8 mouse cellular contexts compared by ENCODE assay signal in the genomic region with DNA sequence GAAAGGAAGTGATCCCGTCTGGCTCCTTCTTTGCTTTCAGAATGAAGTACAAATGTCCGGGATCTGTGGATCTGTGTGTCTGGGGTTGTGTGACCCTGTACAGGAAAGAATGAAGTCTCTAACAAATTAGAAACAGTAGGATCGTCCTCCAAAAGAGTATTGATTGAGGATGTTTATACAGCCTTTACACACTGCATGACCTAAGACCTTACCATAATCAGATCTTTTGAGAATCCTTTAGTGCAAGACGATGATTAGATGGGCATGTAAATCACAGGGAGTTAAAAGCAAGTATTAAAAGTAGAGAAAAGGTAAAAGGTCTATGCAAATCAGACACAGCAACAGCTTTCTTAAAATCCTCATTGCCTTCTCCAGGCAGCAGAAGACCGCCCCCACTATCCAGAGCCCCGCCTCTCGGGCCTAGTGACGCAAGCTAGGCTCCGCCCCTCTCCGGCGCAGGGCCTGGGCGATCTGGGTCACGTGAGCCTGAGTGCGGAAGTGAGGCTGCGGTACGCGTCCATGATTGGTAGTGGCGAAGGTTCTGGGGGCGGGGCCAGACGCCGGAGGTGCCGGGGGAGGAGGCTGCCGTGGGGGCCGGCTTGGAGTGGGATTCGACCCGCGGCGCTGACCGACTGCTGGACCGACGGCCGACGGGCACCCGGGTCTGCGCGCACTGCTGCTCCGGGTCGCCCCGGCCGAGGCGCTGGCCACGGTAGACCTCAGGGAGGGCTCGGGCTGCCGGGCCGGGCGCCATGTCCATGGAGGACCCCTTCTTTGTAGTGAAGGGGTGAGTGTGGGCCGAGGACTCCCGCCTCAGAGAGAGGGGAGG. TPM values are rescaled to one million over a fixed set of nuclear protein-coding genes. Genes with fewer than 3 reads are reported as not detected.
DNase-seq lines count a peak whose midpoint lies in the region; ATAC-seq lines count a peak whose summit lies in the region.

Gene Stx6, plus strand, starts transcription at position 575 of the 829 bp plus-strand sequence.

- peak within 1 kb of the TSS; percentile 72 for H3K4me2 ChIP-seq in forebrain, embryonic 11.5 days (ENCODE audit: low read depth, low read length, severe bottlenecking)
- peak within 1 kb of the TSS; percentile 88 for H3K4me2 ChIP-seq in heart, embryonic 16.5 days (ENCODE audit: low read depth, low read length)
- H3K4me2 ChIP-seq in liver, embryonic 15.5 days: peak within 1 kb of the TSS; percentile 98
- H3K4me2 ChIP-seq in neural tube, embryonic 12.5 days (replicated peaks): peak within 1 kb of the TSS; percentile 62

- DNase-seq in CD8-positive naive resting alpha-beta T cell, adult 2 months (ENCODE audit: low read depth in 2 of 2, low spot score in 2 of 2): peak; percentile 98 to 99
- DNase-seq in c-Kit-positive CD71-negative TER-119-negative erythroid progenitor cells, embryonic 14.5 days (ENCODE audit: low read depth): peak; percentile 97
- peak; percentile 99 for DNase-seq in forebrain, embryonic 11.5 days (ENCODE audit: low spot score)
- DNase-seq in kidney, postnatal 36 days: peak; percentile 99 to 100
- peak; percentile 95 for DNase-seq in telencephalon, adult 2 months (ENCODE audit: low read depth, low spot score)

- H3K9me3 ChIP-seq in forebrain, embryonic 11.5 days (ENCODE audit: control insufficient read depth, low read length): no peaks in the 10 kb centered on the region
- H3K9me3 ChIP-seq in heart, embryonic 16.5 days (replicated peaks; ENCODE audit: control insufficient read depth, low read length): no peaks in the 10 kb centered on the region
- H3K9me3 ChIP-seq in liver, embryonic 15.5 days (replicated peaks): no peaks in the 10 kb centered on the region
- no peaks in the 10 kb centered on the region for H3K9me3 ChIP-seq in neural tube, embryonic 12.5 days

- ATAC-seq in forebrain, embryonic 11.5 days (replicated peaks; ENCODE audit: low FRiP score): peak; percentile 99
- ATAC-seq in heart, embryonic 16.5 days (replicated peaks; ENCODE audit: extremely low read depth, insufficient read depth, low FRiP score): peak; percentile 97
- ATAC-seq in liver, embryonic 15.5 days (ENCODE audit: insufficient read depth): peak; percentile 98
- peak; percentile 98 for ATAC-seq in neural tube, embryonic 12.5 days (ENCODE audit: low FRiP score, low read depth)

- H3K27me3 ChIP-seq in forebrain, embryonic 11.5 days (ENCODE audit: control insufficient read depth, insufficient read depth, low read length): no peaks in the 10 kb centered on the region
- no peaks in the 10 kb centered on the region for H3K27me3 ChIP-seq in heart, embryonic 16.5 days (ENCODE audit: control insufficient read depth, insufficient read depth, low read length)
- peaks cover 6% of the 10 kb centered on the region; the same call in 1 of the 2 replicates for H3K27me3 ChIP-seq in liver, embryonic 15.5 days
- no peaks in the 10 kb centered on the region for H3K27me3 ChIP-seq in neural tube, embryonic 12.5 days (replicated peaks)

- peak within 1 kb of the TSS; percentile 96 for H3K4me3 ChIP-seq in forebrain, embryonic 11.5 days (ENCODE audit: low read depth, low read length)
- H3K4me3 ChIP-seq in heart, embryonic 16.5 days (ENCODE audit: low read length): peak within 1 kb of the TSS; percentile 99
- peak within 1 kb of the TSS; percentile 79 for H3K4me3 ChIP-seq in liver, embryonic 15.5 days (replicated peaks)
- H3K4me3 ChIP-seq in neural tube, embryonic 12.5 days: peak within 1 kb of the TSS; percentile 85

- H3K4me1 ChIP-seq in forebrain, embryonic 11.5 days (replicated peaks; ENCODE audit: control insufficient read depth, insufficient read depth, low read length): peaks cover 2% of the 10 kb centered on the region; the same call in 1 of the 2 replicates
- peaks cover 6% of the 10 kb centered on the region for H3K4me1 ChIP-seq in heart, embryonic 16.5 days (ENCODE audit: control insufficient read depth, insufficient read depth, low read length)
- H3K4me1 ChIP-seq in liver, embryonic 15.5 days (replicated peaks): peaks cover 28% of the 10 kb centered on the region
- H3K4me1 ChIP-seq in neural tube, embryonic 12.5 days: 0 out of 2 replicates have a peak, but pooled peaks cover 7% of the 10 kb centered on the region

- H3K36me3 ChIP-seq in forebrain, embryonic 11.5 days (ENCODE audit: control insufficient read depth, insufficient read depth, low read length): no peaks in the 10 kb centered on the region
- H3K36me3 ChIP-seq in heart, embryonic 16.5 days (ENCODE audit: control insufficient read depth, insufficient read depth): no peaks in the 10 kb centered on the region
- H3K36me3 ChIP-seq in liver, embryonic 15.5 days (replicated peaks): no peaks in the 10 kb centered on the region
- H3K36me3 ChIP-seq in neural tube, embryonic 12.5 days: no peaks in the 10 kb centered on the region

- peak within 1 kb of the TSS; percentile 66 for H3K27ac ChIP-seq in forebrain, embryonic 11.5 days (ENCODE audit: low read depth, low read length)
- H3K27ac ChIP-seq in heart, embryonic 16.5 days (ENCODE audit: low read length): peak within 1 kb of the TSS; percentile 90
- H3K27ac ChIP-seq in liver, embryonic 15.5 days (replicated peaks): 0 out of 2 replicates have a peak within 1 kb of the TSS, but pooled peaks have one; percentile 29
- peak within 1 kb of the TSS; percentile 75 for H3K27ac ChIP-seq in neural tube, embryonic 12.5 days

- 3% methylated on average over 43 of the region's 48 CpGs for WGBS in forebrain, embryonic 11.5 days
- WGBS in heart, embryonic 16.5 days: 3% methylated on average over 48 of the region's 48 CpGs
- WGBS in liver, embryonic 15.5 days (ENCODE audit: insufficient replicate concordance): 2% methylated on average over 48 of the region's 48 CpGs
- 3% methylated on average over 48 of the region's 48 CpGs for WGBS in neural tube, embryonic 12.5 days

- peak within 1 kb of the TSS; percentile 93 for H3K9ac ChIP-seq in forebrain, embryonic 11.5 days (ENCODE audit: low read length)
- H3K9ac ChIP-seq in heart, embryonic 16.5 days (ENCODE audit: low read length): peak within 1 kb of the TSS; percentile 95
- peak within 1 kb of the TSS; percentile 75 for H3K9ac ChIP-seq in liver, embryonic 15.5 days
- peak within 1 kb of the TSS; percentile 92 for H3K9ac ChIP-seq in neural tube, embryonic 12.5 days

RNA-seq across cellular contexts. Expression of gene Stx6, which starts in this region (rescaled TPM):
- 102 and 119 TPM in 2 replicates for polyA plus RNA-seq in forebrain, embryonic 11.5 days (2014; fragmentation: Nextera tagmentation; extraction: Ambion mirVana)
- polyA plus RNA-seq in heart, embryonic 16.5 days (2015; fragmentation: Nextera tagmentation; extraction: Ambion mirVana): 53.4 and 54.0 TPM in 2 replicates
- 8.6 and 9.0 TPM in 2 replicates for polyA plus RNA-seq in liver, embryonic 15.5 days (2015; fragmentation: Nextera tagmentation; extraction: Ambion mirVana)
- polyA plus RNA-seq in neural tube, embryonic 12.5 days (2016; fragmentation: Nextera tagmentation; extraction: Ambion mirVana): 129 and 131 TPM in 2 replicates

Comparison
In these comparisons a context has a peak if more than half of its experiments do, and no peak if none do; other contexts are left out.
1. Peak in every context shown above with its lines: DNase-seq, ATAC-seq, H3K4me3 ChIP-seq and H3K27ac ChIP-seq.
2. H3K27ac ChIP-seq: peak in every context shown above with its lines; median percentile 90 in heart, embryonic 16.5 days; 75 in neural tube, embryonic 12.5 days; 66 in forebrain, embryonic 11.5 days; 29 in liver, embryonic 15.5 days.